In genomic region chr7:81843903-81844302, GRCm38 (mm10) we compare ENCODE assay signal across 29 mouse cellular contexts. TPM values are rescaled to one million over a fixed set of nuclear protein-coding genes. Genes with fewer than 3 reads are reported as not detected.
"Had no signal": no experiment of that assay in that cellular context is flagged by ENCODE, and none has a peak within 500 bp of the region (broad histone marks: within the 10 kb centered on the region; RNA-seq: fewer than 3 reads in every experiment).

No protein-coding gene starts in this region.

- H3K4me3 ChIP-seq: midbrain, embryonic 10.5 days; midbrain, embryonic 13.5 days; myocyte; neural tube, embryonic 13.5 days; neural tube, embryonic 15.5 days had no signal

- H3K27ac ChIP-seq: liver, embryonic 14.5 days; midbrain, embryonic 10.5 days; midbrain, embryonic 13.5 days; neural tube, embryonic 13.5 days; neural tube, embryonic 15.5 days had no signal

- H3K9me3 ChIP-seq: midbrain, embryonic 10.5 days; midbrain, embryonic 13.5 days; neural tube, embryonic 13.5 days; neural tube, embryonic 15.5 days had no signal

- H3K36me3 ChIP-seq: midbrain, embryonic 10.5 days; midbrain, embryonic 13.5 days; neural tube, embryonic 13.5 days; neural tube, embryonic 15.5 days had no signal

- H3K27me3 ChIP-seq: midbrain, embryonic 13.5 days; neural tube, embryonic 13.5 days; neural tube, embryonic 15.5 days had no signal

- DNase-seq: lung, adult 18-20 months; lung, embryonic 14.5 days; lung, postnatal 10 days; lung, postnatal 4 days; retina, postnatal 1 day; right cerebral cortex, adult 18-20 months; right cerebral cortex, postnatal 25 days; right cerebral cortex, postnatal 4 days; spleen, adult 18-20 months; thymus, adult 18-20 months; thymus, postnatal 14 days; thymus, postnatal 4 days had no signal

- H3K4me1 ChIP-seq: midbrain, embryonic 13.5 days; neural tube, embryonic 15.5 days had no signal

RNA-seq across cellular contexts. Expression of gene Gm10160, which starts 11.7 kb away (rescaled TPM):
- total RNA-seq: megakaryocyte, adult 5-6 weeks; megakaryocyte-erythroid progenitor cell, adult 5-6 weeks had no signal
- polyA plus RNA-seq: liver, embryonic 14.5 days; liver, embryonic 16.5 days; lung, embryonic 14.5 days; lung, embryonic 16.5 days; midbrain, embryonic 10.5 days; midbrain, embryonic 13.5 days; midbrain, embryonic 16.5 days; myocyte; neural tube, embryonic 11.5 days; neural tube, embryonic 13.5 days; neural tube, embryonic 15.5 days; small intestine, adult 2 months; stomach, embryonic 14.5 days; stomach, embryonic 16.5 days; thymus, postnatal 0 days; urinary bladder, adult 2 months had no signal
